Mouse (Mus musculus) liver, adult (tissue): ENCODE results near the gene Mctp2.

Source experiments
- GATA4 ChIP-seq: IDR thresholded peaks from 2 replicates; pipeline ENCODE4 v1.6.1; 2014; ENCODE audit warnings: mild to moderate bottlenecking, low read length; ENCODE audit not compliant: insufficient replicate concordance

Mctp2 gene

GRCm38 (mm10) chr7:72096973-72097372 is 209.4 kb downstream of the Mctp2 start:
- TF ChIP-seq GATA4, result no peak

DNA sequence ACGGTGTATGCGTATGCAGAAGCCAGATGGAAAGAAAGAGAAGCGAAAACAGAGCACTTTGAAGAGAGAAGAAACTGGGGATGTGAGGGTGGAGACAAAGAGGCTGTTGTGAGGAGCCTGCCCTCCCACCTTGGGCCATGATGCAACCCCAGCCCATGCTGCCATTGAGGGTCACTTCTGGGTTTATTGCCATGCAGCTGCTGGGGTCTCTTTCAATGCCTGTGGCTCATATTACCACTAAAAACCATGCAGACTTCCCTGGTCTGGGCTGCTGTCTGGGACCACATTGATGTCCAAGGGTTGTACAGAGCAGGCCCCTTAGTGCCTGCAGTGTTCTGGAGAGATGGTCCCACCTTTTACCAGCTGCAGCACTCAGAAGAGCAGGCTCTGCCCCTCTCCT is 210.0 kb downstream of the Mctp2 start:
- TF ChIP-seq GATA4, result no peak

- TF ChIP-seq GATA4, result no peak
Observed at GRCm38 (mm10) chr7:72089463-72090175, 216.8 kb downstream of the Mctp2 start.

DNA sequence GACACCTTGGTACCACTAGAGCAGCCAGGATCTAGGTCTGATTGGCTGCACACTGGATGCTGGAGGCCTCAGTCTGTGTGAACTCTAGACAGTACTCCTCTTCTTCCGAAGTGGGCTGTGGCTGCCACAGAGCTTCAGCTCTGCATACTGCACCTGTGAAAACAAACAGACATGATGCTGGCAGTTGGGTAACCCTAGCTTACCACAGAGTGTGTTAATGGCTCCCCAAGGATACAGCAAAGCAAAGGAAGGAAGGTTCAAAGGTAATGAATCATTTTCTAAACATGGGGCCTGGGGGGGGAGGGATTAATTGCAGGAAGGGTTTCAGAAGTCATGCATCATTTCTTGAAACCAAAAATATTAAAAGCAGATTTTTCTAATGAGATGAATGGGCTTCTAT is 225.7 kb downstream of the Mctp2 start:
- no peak for TF ChIP-seq GATA4

DNA sequence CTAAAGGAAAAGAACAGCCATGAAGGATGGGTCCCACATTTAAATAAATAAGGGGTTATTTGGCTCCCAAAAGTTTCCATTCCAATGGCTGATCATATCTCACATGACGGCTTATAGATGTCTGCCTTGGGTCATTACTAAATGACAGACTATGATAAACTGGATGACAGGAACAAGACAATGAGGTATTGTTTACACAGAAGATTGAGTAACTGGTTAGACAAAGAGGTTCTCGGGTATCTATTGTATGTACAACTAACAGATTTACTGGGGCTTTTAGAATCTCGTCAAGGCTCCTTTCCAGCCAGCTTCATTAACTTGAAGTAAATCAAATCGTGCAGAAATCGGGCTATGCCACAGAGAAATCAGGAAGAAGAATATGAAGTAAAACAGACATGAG is 227.5 kb downstream of the Mctp2 start:
- no peak for TF ChIP-seq GATA4

- TF ChIP-seq GATA4, result no peak
Observed at GRCm38 (mm10) chr7:72071418-72072184, 234.8 kb downstream of the Mctp2 start.

GRCm38 (mm10) chr7:72068454-72068853 is 238.0 kb downstream of the Mctp2 start:
- TF ChIP-seq GATA4, result no peak

DNA sequence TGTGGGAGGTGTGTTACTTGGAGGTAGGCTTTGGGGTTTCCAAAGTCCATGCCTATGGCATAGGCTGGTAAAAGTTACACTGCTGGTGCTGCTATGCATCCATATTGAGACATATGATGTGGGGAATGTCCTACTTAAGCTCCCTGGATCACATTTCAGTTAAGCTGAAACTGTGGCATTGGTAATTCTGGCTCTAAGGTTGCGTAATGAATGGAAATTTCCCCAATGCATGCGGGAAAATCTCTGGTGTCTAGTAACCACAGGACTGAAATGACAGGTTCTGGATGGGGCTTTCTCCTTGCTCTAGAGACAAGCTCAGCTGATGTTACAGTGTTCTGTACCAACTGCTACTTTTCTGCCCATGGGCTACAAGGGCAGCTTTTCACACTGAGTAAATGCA is 240.1 kb downstream of the Mctp2 start:
- TF ChIP-seq GATA4, result no peak

DNA sequence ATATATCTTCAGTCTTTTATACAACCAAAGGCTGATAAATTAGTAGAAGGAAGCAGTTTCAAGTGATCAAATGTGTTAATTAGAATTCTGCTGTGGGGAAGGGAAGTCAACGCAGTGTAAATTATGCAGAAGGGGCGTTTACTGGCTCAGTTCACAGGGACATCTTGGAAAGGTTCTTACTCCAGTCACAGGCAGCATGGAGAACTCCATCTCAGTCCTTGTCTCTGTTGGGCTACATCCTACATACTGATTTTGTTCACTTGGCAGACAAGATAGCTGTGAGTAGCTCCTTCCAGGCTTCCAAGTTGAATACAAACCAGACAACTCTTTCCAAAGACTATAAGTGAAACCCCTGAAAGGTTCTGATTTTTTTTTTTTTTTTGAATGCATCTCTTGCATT is 254.6 kb downstream of the Mctp2 start:
- TF ChIP-seq GATA4, result no peak

GRCm38 (mm10) chr7:72047588-72048585 is 258.5 kb downstream of the Mctp2 start:
- no peak for TF ChIP-seq GATA4
